Mouse (Mus musculus): ENCODE data around the gene Hsh2d. TPM values are rescaled to one million over a fixed set of nuclear protein-coding genes. Genes with fewer than 3 reads are reported as not detected.

Hsh2d gene
- polyA plus RNA-seq, 1 experiment from 2014 or later = not detected

DNA sequence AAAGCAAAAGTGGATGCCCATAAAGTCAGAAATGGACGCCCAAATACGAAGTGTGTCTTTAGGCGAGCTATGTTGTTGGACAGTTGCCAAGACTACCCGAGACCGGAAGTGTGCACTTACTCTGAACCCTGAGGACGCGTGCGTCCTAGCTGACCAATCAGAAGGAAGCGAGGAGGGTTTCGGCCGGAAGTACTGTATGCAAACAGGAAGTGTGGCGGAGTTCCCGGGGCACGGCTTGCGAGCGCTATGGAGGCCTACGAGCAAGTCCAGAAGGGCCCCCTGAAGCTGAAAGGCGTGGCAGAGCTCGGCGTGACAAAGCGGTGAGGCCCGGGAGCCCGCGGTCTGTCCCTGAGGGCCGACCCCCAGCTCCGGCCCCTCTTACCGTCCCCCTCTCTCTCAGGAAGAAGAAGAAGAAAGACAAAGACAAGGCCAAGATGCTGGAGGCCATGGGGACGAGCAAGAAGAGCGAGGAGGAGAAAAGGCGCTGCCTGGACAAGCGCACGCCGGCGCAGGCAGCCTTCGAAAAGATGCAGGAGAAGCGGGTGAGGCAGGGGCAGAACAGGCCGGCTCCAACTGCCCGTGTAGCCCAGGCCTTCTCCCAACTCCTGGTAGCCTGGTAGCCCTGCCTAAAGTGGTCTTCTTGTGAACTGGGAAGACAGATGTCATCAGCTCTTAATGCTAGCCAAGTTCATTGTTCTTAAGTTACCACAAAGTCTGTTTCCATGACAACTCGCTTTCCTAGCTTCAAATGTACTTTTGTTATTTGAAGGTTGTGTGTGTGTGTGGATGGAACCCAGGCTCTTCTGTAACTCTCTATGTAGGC is 30.3 kb downstream of the Hsh2d start, which contains the start of gene Fam32a:
TSS of gene Fam32a (plus strand) at position 190 of the 823 bp plus-strand sequence.
- Histone ChIP-seq H3K4me3 (replicated peaks) (peak within 1 kb of the TSS; percentile 82), H3K36me3 (peaks cover 30% of the 10 kb centered on the region), H3K9me3 (replicated peaks) (no peaks in the 10 kb centered on the region), H3K27me3 (0 out of 2 replicates have a peak, but pooled peaks cover 2% of the 10 kb centered on the region), H3K9ac (peak within 1 kb of the TSS; percentile 74), H3K4me2 (replicated peaks) (peak within 1 kb of the TSS; percentile 66), H3K27ac (replicated peaks) (peak within 1 kb of the TSS; percentile 75), H3K4me1 (peaks cover 15% of the 10 kb centered on the region)
- WGBS = 8% methylated on average over 39 of the region's 39 CpGs
- ATAC-seq (ENCODE audit: insufficient number of reproducible peaks, low FRiP score, low TSS enrichment, low read depth) = peak; percentile 96

DNA sequence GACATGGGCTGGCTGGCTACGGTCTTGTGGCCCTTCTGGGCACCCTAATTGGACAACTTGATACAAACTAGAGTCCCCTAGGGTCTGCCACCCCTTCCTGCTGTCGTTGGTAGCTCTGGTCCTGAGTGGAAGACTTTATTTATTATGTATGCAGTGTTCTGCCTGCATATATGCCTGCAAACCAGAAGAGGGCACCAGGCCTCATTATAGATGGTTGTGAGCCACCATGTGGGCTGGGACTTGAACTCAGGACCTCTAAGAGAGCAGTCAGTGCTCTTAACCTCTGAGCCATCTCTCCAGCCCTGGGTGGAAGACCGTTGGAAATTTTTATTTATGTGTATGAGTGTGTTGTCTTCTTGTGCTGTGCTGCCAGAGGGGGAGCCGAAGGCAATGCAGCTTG is 31.3 kb downstream of the Hsh2d start:
- peak overlapping the region; percentile 66 for H3K4me2 ChIP-seq (replicated peaks)
- ATAC-seq (ENCODE audit: insufficient number of reproducible peaks, low FRiP score, low TSS enrichment, low read depth) = no peak
- WGBS = 86% methylated on average over 4 of the region's 4 CpGs
- peaks cover 15% of the 10 kb centered on the region for H3K4me1 ChIP-seq
- H3K27me3 ChIP-seq = no peaks in the 10 kb centered on the region
- no peak overlapping the region for H3K27ac ChIP-seq (replicated peaks)
- peak overlapping the region; percentile 82 for H3K4me3 ChIP-seq (replicated peaks)
- no peaks in the 10 kb centered on the region for H3K9me3 ChIP-seq (replicated peaks)
- no peak overlapping the region for H3K9ac ChIP-seq
- peaks cover 30% of the 10 kb centered on the region for H3K36me3 ChIP-seq

DNA sequence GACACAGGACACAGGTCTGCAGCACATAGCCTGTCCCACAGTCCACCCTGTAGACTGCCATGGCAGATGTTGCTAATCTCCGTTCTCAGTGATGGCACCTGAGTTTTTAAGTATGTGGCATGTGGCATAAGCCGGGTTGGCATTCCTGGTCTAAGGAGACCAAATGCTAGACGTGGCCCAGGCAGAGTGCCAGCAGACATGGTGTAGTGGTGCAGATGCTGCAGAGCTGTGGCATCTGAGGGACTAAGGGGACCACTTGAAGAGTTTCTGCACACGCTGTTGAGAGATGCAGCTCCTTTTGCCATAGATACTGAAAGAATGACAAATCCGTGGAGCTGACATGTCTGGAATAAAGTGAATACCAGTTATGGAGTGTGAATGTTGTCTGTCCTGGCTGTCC is 33.2 kb downstream of the Hsh2d start:
- Histone ChIP-seq H3K4me3 (replicated peaks) (no peak overlapping the region), H3K9ac (no peak overlapping the region), H3K36me3 (peaks cover 30% of the 10 kb centered on the region), H3K27ac (replicated peaks) (no peak overlapping the region), H3K9me3 (replicated peaks) (no peaks in the 10 kb centered on the region), H3K4me2 (replicated peaks) (no peak overlapping the region), H3K4me1 (peaks cover 15% of the 10 kb centered on the region), H3K27me3 (no peaks in the 10 kb centered on the region)
- ATAC-seq (ENCODE audit: insufficient number of reproducible peaks, low FRiP score, low TSS enrichment, low read depth) = no peak
- 96% methylated on average over 5 of the region's 5 CpGs for WGBS

- peak within 1 kb of the TSS; percentile 53 for H3K9ac ChIP-seq
- peak; percentile 96 for ATAC-seq (ENCODE audit: insufficient number of reproducible peaks, low FRiP score, low TSS enrichment, low read depth)
- peak within 1 kb of the TSS; percentile 97 for H3K27ac ChIP-seq (replicated peaks)
- peaks cover 22% of the 10 kb centered on the region for H3K4me1 ChIP-seq
- peak within 1 kb of the TSS; percentile 72 for H3K4me2 ChIP-seq (replicated peaks)
- H3K4me3 ChIP-seq (replicated peaks) = peak within 1 kb of the TSS; percentile 79
- under 1% methylated on average over 54 of the region's 54 CpGs for WGBS
- H3K27me3 ChIP-seq = no peaks in the 10 kb centered on the region
- no peaks in the 10 kb centered on the region for H3K9me3 ChIP-seq (replicated peaks)
- peaks cover 4% of the 10 kb centered on the region; the same call in 1 of the 2 replicates for H3K36me3 ChIP-seq
These were observed 50.3 kb downstream of the Hsh2d start, which contains the start of gene Ap1m1 for GRCm38 (mm10) chr8:72239499-72240402. Gene Ap1m1, plus strand, starts transcription at chr8:72240018.

DNA sequence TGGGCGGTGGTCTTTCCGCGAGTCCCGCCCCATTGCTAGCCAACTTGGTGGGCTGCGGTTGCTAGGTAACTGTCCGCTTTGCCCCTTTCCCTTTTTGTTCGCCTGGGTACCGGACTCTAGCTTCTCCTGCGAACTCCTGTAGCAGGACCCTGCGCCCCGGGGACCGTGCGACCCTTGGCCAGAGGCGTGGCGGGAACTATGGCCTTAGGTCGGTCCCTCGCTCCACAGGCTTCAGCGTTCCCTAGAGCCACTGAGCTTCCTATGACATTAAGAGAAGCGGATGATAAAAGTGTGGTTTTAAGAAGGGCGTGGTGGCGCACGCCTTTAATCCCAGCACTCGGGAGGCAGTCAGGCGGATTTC is 50.9 kb downstream of the Hsh2d start:
- under 1% methylated on average over 24 of the region's 24 CpGs for WGBS
- peak overlapping the region; percentile 53 for H3K9ac ChIP-seq
- peak overlapping the region; percentile 79 for H3K4me3 ChIP-seq (replicated peaks)
- peaks cover 22% of the 10 kb centered on the region for H3K4me1 ChIP-seq
- H3K36me3 ChIP-seq = peaks cover 4% of the 10 kb centered on the region; the same call in 1 of the 2 replicates
- no peaks in the 10 kb centered on the region for H3K27me3 ChIP-seq
- no peaks in the 10 kb centered on the region for H3K9me3 ChIP-seq (replicated peaks)
- peak overlapping the region; percentile 97 for H3K27ac ChIP-seq (replicated peaks)
- H3K4me2 ChIP-seq (replicated peaks) = peak overlapping the region; percentile 72
- ATAC-seq (ENCODE audit: insufficient number of reproducible peaks, low FRiP score, low TSS enrichment, low read depth) = no peak; the same call in 1 of the 2 replicates

DNA sequence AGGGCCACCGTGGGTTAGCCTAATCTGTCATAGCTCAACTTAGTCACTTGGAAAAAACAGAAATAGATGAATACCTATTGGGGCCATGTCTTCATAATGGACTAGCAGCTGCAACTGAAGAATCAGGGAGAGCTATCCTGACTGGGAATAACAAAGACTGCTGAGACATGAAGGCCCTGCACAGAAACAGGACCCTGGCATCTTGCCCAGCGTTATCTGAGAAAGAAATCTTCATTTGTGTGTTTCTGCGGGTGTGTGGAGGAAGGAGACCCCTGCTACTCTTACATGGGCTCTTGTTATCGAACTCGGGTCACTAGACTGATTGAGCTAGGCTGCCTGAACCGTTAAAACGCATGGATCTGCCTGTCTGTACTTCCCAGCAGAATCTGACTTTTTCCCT is 51.5 kb downstream of the Hsh2d start:
- Histone ChIP-seq H3K9ac (peak overlapping the region; percentile 53; the same call in 1 of the 2 replicates), H3K27me3 (no peaks in the 10 kb centered on the region), H3K9me3 (replicated peaks) (no peaks in the 10 kb centered on the region), H3K27ac (replicated peaks) (no peak overlapping the region), H3K4me2 (replicated peaks) (peak overlapping the region; percentile 72), H3K4me3 (replicated peaks) (peak overlapping the region; percentile 79), H3K4me1 (peaks cover 22% of the 10 kb centered on the region), H3K36me3 (peaks cover 4% of the 10 kb centered on the region; the same call in 1 of the 2 replicates)
- WGBS = 69% methylated on average over 7 of the region's 7 CpGs
- no peak for ATAC-seq (ENCODE audit: insufficient number of reproducible peaks, low FRiP score, low TSS enrichment, low read depth)

GRCm38 (mm10) chr8:72242226-72242625 is 52.8 kb downstream of the Hsh2d start:
- no peak overlapping the region for H3K9ac ChIP-seq
- 91% methylated on average over 1 of the region's 1 CpGs for WGBS
- H3K4me3 ChIP-seq (replicated peaks) = no peak overlapping the region
- H3K4me1 ChIP-seq = peaks cover 22% of the 10 kb centered on the region
- H3K36me3 ChIP-seq = peaks cover 14% of the 10 kb centered on the region
- H3K9me3 ChIP-seq (replicated peaks) = no peaks in the 10 kb centered on the region
- H3K4me2 ChIP-seq (replicated peaks) = no peak overlapping the region
- no peaks in the 10 kb centered on the region for H3K27me3 ChIP-seq
- no peak for ATAC-seq (ENCODE audit: insufficient number of reproducible peaks, low FRiP score, low TSS enrichment, low read depth)
- no peak overlapping the region for H3K27ac ChIP-seq (replicated peaks)

DNA sequence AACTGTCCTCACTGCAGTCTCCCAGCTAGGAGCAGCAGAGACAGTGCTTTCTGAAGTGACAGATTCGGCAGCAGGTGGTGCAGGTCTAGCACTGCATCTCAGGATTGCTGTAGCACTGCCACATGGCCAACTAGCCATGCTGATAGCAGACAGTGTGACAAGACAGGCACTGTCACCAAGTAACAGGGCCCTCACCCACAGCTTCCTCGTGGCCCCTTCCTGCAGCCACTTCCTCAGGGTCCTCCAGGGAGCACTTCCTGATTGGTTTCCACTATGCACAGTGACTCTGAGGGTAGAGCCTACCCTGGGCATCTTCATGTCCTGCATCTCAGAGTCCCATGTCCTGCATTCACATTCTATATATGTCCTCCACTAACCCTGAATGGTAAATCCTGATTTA is 55.2 kb downstream of the Hsh2d start:
- Histone ChIP-seq H3K4me1 (peaks cover 17% of the 10 kb centered on the region), H3K4me2 (replicated peaks) (no peak overlapping the region), H3K4me3 (replicated peaks) (no peak overlapping the region), H3K36me3 (peaks cover 27% of the 10 kb centered on the region), H3K27me3 (no peaks in the 10 kb centered on the region), H3K9me3 (replicated peaks) (no peaks in the 10 kb centered on the region), H3K27ac (replicated peaks) (no peak overlapping the region), H3K9ac (no peak overlapping the region)
- WGBS = 78% methylated on average over 2 of the region's 2 CpGs
- ATAC-seq (ENCODE audit: insufficient number of reproducible peaks, low FRiP score, low TSS enrichment, low read depth) = no peak

Other genes with a start within 250 kb of the Hsh2d start
- gene Zfp961, start 238.6 kb upstream of the Hsh2d start, polyA plus RNA-seq (2015; fragmentation: Nextera tagmentation; extraction: Ambion mirVana) = 13.6 and 15.0 TPM in 2 replicates
- 1.3 and 1.5 TPM in 2 replicates for gene Cyp4f18, start 180.0 kb upstream of the Hsh2d start, polyA plus RNA-seq (2015; fragmentation: Nextera tagmentation; extraction: Ambion mirVana)
- not detected in 2 replicates for gene Olfr372, start 148.4 kb upstream of the Hsh2d start, polyA plus RNA-seq (2015; fragmentation: Nextera tagmentation; extraction: Ambion mirVana)
- 0.17 TPM in 1 of 2 replicates, not detected in the other for gene Olfr373, start 106.5 kb upstream of the Hsh2d start, polyA plus RNA-seq (2015; fragmentation: Nextera tagmentation; extraction: Ambion mirVana)
- 0.08 TPM in 1 of 2 replicates, not detected in the other for gene Olfr374, start 82.6 kb upstream of the Hsh2d start, polyA plus RNA-seq (2015; fragmentation: Nextera tagmentation; extraction: Ambion mirVana)
- 600 and 613 TPM in 2 replicates for gene Tpm4, start 54.7 kb upstream of the Hsh2d start, polyA plus RNA-seq (2015; fragmentation: Nextera tagmentation; extraction: Ambion mirVana)
- 113 and 116 TPM in 2 replicates for gene Rab8a, start 28.4 kb upstream of the Hsh2d start, polyA plus RNA-seq (2015; fragmentation: Nextera tagmentation; extraction: Ambion mirVana)
- 0.31 TPM in 1 of 2 replicates, not detected in the other for gene Cib3, start 23.2 kb downstream of the Hsh2d start, polyA plus RNA-seq (2015; fragmentation: Nextera tagmentation; extraction: Ambion mirVana)
- not detected in 2 replicates for gene Gm11034, start 24.0 kb downstream of the Hsh2d start, polyA plus RNA-seq (2015; fragmentation: Nextera tagmentation; extraction: Ambion mirVana)
- 71.0 and 72.1 TPM in 2 replicates for gene Fam32a, start 30.1 kb downstream of the Hsh2d start, polyA plus RNA-seq (2015; fragmentation: Nextera tagmentation; extraction: Ambion mirVana)
- gene Ap1m1, start 50.4 kb downstream of the Hsh2d start, polyA plus RNA-seq (2015; fragmentation: Nextera tagmentation; extraction: Ambion mirVana) = 109 and 112 TPM in 2 replicates
- gene Gm10282, start 115.6 kb downstream of the Hsh2d start, polyA plus RNA-seq (2015; fragmentation: Nextera tagmentation; extraction: Ambion mirVana) = 22.9 and 33.3 TPM in 2 replicates
- gene Klf2, start 129.4 kb downstream of the Hsh2d start, polyA plus RNA-seq (2015; fragmentation: Nextera tagmentation; extraction: Ambion mirVana) = 12.1 and 15.4 TPM in 2 replicates
- 54.2 and 56.6 TPM in 2 replicates for gene Eps15l1, start 231.8 kb downstream of the Hsh2d start, polyA plus RNA-seq (2015; fragmentation: Nextera tagmentation; extraction: Ambion mirVana)